Mouse (Mus musculus) embryonic facial prominence, embryonic 13.5 days (tissue): ENCODE measurements around the gene Sp7. TPM values are rescaled to one million over a fixed set of nuclear protein-coding genes. Genes with fewer than 3 reads are reported as not detected.

Source experiments
- ATAC-seq: fragments of 200-750 bp; cut with Nextera tagmentation; 2 replicates; pipeline ENCODE4 v1.8.0; 2017; ENCODE audit warnings: low read depth; ENCODE audit not compliant: insufficient number of reproducible peaks, insufficient read depth, low FRiP score, low TSS enrichment
- H3K27ac ChIP-seq: fragments of 300-500 bp; sonication (generic); 2 replicates; pipeline ENCODE4 v1.5.1; 2015; ENCODE audit warnings: moderate library complexity, mild to moderate bottlenecking, inconsistent platforms
- H3K27me3 ChIP-seq: fragments of 300-500 bp; sonication (generic); 2 replicates; pipeline ENCODE4 v1.6.1; 2015; ENCODE audit warnings: mild to moderate bottlenecking, inconsistent platforms
- H3K36me3 ChIP-seq: fragments of 300-500 bp; sonication (generic); 2 replicates; pipeline ENCODE4 v1.6.1; 2015; ENCODE audit warnings: mild to moderate bottlenecking, inconsistent platforms
- H3K4me1 ChIP-seq: fragments of 300-500 bp; sonication (generic); 2 replicates; pipeline ENCODE4 v1.6.1; 2015; ENCODE audit warnings: inconsistent platforms
- H3K4me2 ChIP-seq: fragments of 300-500 bp; sonication (generic); 2 replicates; pipeline ENCODE4 v1.6.1; 2015; ENCODE audit warnings: moderate library complexity, mild to moderate bottlenecking, inconsistent platforms
- H3K4me3 ChIP-seq: fragments of 300-500 bp; sonication (generic); 2 replicates; pipeline ENCODE4 v1.5.1; 2015; ENCODE audit warnings: mild to moderate bottlenecking, inconsistent platforms
- H3K9ac ChIP-seq: fragments of 300-500 bp; sonication (generic); 2 replicates; pipeline ENCODE4 v1.6.1; 2015; ENCODE audit warnings: mild to moderate bottlenecking, inconsistent platforms
- H3K9me3 ChIP-seq: fragments of 300-500 bp; sonication (generic); 2 replicates; pipeline ENCODE4 v1.6.1; 2016; ENCODE audit warnings: inconsistent platforms
- WGBS: fragments of 180-500 bp; shearing (Covaris S2); methylation state at CpG from one replicate; pipeline ENCODE4 v1.1.7; 2015; ENCODE audit warnings: mixed read lengths; 5-methylcytosine and 5-hydroxymethylcytosine counted together
- polyA plus RNA-seq: library from polyadenylated mRNA; unstranded; fragments of >200 nt; fragmentation: Nextera tagmentation; extraction: Ambion mirVana; gene quantifications from 2 replicates; pipeline ENCODE4 v1.2.1, GENCODE M21; 2015

Gene Sp7
- polyA plus RNA-seq, 1 experiment from 2014 or later = 32.7 TPM

DNA sequence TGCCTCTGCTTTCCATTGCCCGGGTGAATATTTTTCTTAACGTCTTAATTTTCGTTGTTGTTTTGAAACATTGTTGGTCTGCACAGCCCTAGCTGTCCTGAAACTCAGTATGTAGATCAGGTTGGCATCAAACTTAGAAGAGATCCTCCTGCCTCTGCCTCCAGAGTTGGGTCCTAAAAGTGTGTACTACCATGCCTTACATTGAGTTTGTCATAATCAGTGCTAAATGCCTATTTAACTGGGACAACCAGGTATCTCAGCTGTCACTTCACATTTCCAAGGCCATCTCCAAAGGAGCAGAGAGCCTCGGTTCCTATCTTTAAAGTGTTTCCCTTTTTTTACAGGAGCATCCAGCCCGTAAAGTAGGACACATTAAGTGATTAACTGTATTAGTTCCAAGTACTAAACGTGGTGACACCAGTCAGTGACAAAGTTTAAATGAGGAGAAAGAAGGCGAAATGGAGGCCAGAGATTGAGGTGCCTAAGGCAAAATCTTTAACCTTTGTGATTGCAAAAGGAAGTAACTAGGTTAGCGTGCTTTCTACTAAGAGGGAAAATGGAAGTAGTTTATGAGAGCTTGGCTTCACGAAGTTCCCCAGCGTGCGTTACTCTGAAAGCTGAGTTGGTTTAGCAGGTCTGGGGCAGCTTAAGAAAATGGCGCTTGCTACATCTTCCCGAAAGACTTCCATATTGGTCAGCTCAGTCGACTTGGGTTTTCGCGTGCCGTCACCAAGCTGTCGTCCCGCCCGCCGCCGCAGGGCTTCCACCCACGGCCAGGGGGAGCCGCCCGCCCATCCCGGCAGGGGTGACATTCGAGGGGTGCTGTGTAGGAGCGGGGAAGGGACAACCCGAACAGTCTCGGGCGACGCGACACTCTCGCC, 37.9 kb upstream of the Sp7 start:
- Histone ChIP-seq H3K27ac (peak overlapping the region; percentile 100), H3K9me3 (no peaks in the 10 kb centered on the region), H3K4me3 (peak overlapping the region; percentile 69), H3K9ac (peak overlapping the region; percentile 86), H3K4me2 (peak overlapping the region; percentile 65), H3K4me1 (peaks cover 41% of the 10 kb centered on the region), H3K36me3 (peaks cover 26% of the 10 kb centered on the region), H3K27me3 (no peaks in the 10 kb centered on the region)
- 16% methylated on average over 34 of the region's 34 CpGs for WGBS
- no peak for ATAC-seq

DNA sequence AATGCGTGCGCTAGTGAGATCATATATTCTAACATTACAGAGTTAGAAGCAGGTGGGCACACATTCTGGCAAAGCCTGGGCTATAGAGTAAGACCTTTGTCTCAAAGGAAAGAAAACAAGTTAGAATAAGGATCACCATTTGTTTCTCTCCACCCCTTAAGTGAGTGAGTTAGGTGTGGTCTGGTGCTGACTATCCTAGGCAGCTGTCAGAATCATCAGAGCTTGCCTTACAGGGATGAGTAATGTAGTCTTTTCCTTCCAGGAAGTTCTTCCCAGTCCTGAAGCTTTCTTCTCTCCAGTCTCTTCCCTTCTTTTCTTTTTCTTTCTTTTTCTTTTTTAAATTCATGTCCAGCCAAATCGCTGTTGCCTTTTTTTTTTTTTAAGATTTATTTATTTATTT, 35.2 kb upstream of the Sp7 start:
- no peak overlapping the region for H3K4me2 ChIP-seq
- ATAC-seq = no peak
- peaks cover 30% of the 10 kb centered on the region for H3K4me1 ChIP-seq
- no peaks in the 10 kb centered on the region for H3K27me3 ChIP-seq
- no peaks in the 10 kb centered on the region for H3K9me3 ChIP-seq
- no peak overlapping the region for H3K9ac ChIP-seq
- WGBS = 95% methylated on average over 3 of the region's 3 CpGs
- no peaks in the 10 kb centered on the region; the same call in 1 of the 2 replicates for H3K36me3 ChIP-seq
- H3K27ac ChIP-seq = no peak overlapping the region
- H3K4me3 ChIP-seq = no peak overlapping the region

DNA sequence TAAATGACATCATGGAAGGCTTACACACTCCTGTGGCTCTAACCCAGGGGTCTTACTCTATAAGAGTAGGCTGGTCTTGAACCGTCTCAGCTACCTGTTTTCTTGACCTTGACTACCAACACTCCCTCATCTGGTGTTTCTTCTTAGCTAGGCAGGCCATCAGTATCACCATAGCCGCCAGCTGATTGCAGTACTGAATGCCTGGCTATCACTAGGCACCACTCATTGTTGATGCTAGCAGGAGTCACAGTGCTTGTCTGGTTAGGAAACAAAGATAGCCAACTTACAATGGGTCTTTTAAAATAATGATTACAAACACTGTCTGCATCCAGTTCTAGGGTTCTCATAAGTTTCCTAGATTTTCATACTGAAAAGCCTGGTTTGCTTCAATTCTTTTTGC, 34.3 kb upstream of the Sp7 start:
- Histone ChIP-seq H3K4me2 (no peak overlapping the region), H3K9ac (no peak overlapping the region), H3K27ac (peak overlapping the region; percentile 49; the same call in 1 of the 2 replicates), H3K9me3 (no peaks in the 10 kb centered on the region), H3K4me1 (peaks cover 27% of the 10 kb centered on the region), H3K4me3 (no peak overlapping the region), H3K36me3 (no peaks in the 10 kb centered on the region), H3K27me3 (no peaks in the 10 kb centered on the region)
- ATAC-seq = no peak
- 63% methylated on average over 2 of the region's 2 CpGs for WGBS

DNA sequence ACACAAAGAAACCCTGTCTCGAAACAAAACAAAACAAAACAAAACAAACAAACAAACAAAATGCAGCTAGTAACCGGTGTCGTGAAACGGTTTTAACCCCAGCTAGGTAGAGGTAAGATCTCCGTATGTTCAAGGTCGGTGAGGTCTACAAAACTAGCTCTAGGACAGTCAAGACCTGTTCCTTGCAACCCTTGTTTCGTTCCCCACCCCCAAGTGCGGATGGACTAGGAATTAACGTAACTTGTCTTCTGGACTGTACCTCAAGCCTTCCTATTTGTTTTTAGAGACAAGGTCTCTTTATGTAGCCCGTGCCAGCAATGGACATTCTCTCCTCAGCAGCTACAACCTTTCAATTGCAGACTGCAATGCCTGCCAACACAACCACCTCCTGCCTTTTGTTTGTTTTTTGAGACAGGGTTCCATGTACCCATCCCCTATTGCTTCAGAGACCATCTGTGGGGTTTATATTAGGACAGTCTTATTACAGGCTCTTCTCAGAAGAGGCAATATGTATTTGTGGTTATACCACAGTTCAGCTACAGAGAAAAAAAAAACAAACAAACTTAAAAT, 33.6 kb upstream of the Sp7 start:
- Histone ChIP-seq H3K4me3 (no peak overlapping the region), H3K9me3 (no peaks in the 10 kb centered on the region), H3K36me3 (no peaks in the 10 kb centered on the region), H3K27me3 (no peaks in the 10 kb centered on the region), H3K27ac (peak overlapping the region; percentile 89), H3K4me1 (peaks cover 27% of the 10 kb centered on the region), H3K4me2 (peak overlapping the region; percentile 80; the same call in 1 of the 2 replicates), H3K9ac (no peak overlapping the region)
- ATAC-seq = no peak
- WGBS = 82% methylated on average over 10 of the region's 10 CpGs

GRCm38 (mm10) chr15:102399229-102400221, 32.5 kb upstream of the Sp7 start:
- peak; percentile 68; the same call in 1 of the 2 replicates for ATAC-seq
- Histone ChIP-seq H3K4me3 (peak overlapping the region; percentile 49), H3K27me3 (no peaks in the 10 kb centered on the region), H3K9ac (peak overlapping the region; percentile 76), H3K4me2 (peak overlapping the region; percentile 80), H3K36me3 (no peaks in the 10 kb centered on the region), H3K9me3 (no peaks in the 10 kb centered on the region), H3K27ac (peak overlapping the region; percentile 89), H3K4me1 (peaks cover 27% of the 10 kb centered on the region)
- WGBS = 3% methylated on average over 34 of the region's 34 CpGs

GRCm38 (mm10) chr15:102398629-102399028, 31.6 kb upstream of the Sp7 start:
- Histone ChIP-seq H3K9me3 (no peaks in the 10 kb centered on the region), H3K4me3 (peak overlapping the region; percentile 49; the same call in 1 of the 2 replicates), H3K27ac (peak overlapping the region; percentile 89; the same call in 1 of the 2 replicates), H3K27me3 (no peaks in the 10 kb centered on the region), H3K4me1 (peaks cover 27% of the 10 kb centered on the region), H3K9ac (no peak overlapping the region), H3K4me2 (peak overlapping the region; percentile 80), H3K36me3 (no peaks in the 10 kb centered on the region)
- ATAC-seq = no peak
- WGBS = 19% methylated on average over 5 of the region's 5 CpGs

- H3K27me3 ChIP-seq = no peaks in the 10 kb centered on the region
- 10% methylated on average over 3 of the region's 3 CpGs for WGBS
- H3K27ac ChIP-seq = no peak overlapping the region
- H3K9ac ChIP-seq = no peak overlapping the region
- no peak overlapping the region for H3K4me3 ChIP-seq
- ATAC-seq = no peak
- peaks cover 20% of the 10 kb centered on the region for H3K4me1 ChIP-seq
- no peak overlapping the region for H3K4me2 ChIP-seq
- H3K9me3 ChIP-seq = no peaks in the 10 kb centered on the region
- no peaks in the 10 kb centered on the region for H3K36me3 ChIP-seq
Measured at GRCm38 (mm10) chr15:102395061-102395460, 28.1 kb upstream of the Sp7 start.

DNA sequence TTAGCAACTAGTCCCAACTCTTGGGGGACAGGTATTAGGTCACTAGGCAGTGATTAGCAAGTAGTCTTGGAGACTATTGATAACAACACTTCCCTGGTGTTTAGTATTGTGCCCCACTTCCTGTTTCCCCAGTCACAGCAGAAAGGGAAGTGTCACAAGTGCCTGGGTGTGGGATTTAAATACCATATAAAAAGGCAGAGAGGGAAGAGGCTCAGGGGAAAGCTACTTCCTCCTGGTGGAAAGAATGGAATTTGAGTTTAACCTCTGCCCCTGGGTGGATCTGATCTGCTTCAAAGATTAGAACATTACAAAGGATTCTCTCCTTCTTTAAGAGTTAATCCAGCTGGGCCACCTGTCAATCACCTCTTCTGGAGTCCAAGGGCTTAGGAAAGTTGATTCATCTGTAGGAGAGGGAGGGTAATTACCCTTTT, 26.6 kb upstream of the Sp7 start:
- no peak overlapping the region for H3K4me2 ChIP-seq
- ATAC-seq = no peak
- H3K27ac ChIP-seq = no peak overlapping the region

DNA sequence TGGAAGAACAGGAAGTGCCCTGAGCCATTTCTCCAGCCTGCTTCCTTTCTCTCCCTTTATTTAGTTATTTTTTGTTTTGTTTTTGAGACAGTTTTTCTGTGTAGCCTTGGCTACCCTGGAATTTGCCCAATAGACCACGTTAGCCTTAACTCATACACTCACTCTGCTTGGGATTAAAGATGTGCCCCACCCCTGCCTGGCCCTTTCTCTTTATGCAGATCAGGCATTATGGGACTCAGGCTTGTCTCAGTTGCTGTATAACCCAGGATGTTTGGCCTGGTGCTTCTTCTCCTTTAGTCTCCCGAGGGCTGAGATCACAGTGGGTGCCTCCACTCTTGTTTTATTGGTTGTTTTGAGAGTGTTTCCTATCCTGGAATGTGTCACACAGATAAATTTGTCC, 25.5 kb upstream of the Sp7 start:
- H3K27me3 ChIP-seq = no peaks in the 10 kb centered on the region
- no peak overlapping the region for H3K4me3 ChIP-seq
- H3K27ac ChIP-seq = no peak overlapping the region
- no peak for ATAC-seq
- H3K36me3 ChIP-seq = no peaks in the 10 kb centered on the region
- H3K9me3 ChIP-seq = no peaks in the 10 kb centered on the region
- H3K9ac ChIP-seq = no peak overlapping the region
- 54% methylated on average over 2 of the region's 2 CpGs for WGBS
- peaks cover 3% of the 10 kb centered on the region; the same call in 1 of the 2 replicates for H3K4me1 ChIP-seq
- no peak overlapping the region for H3K4me2 ChIP-seq

More for the DNA sequence above, 26.6 kb upstream of the Sp7 start:
- Histone ChIP-seq H3K9ac (no peak overlapping the region), H3K27me3 (no peaks in the 10 kb centered on the region), H3K4me3 (no peak overlapping the region), H3K4me1 (peaks cover 5% of the 10 kb centered on the region), H3K9me3 (no peaks in the 10 kb centered on the region), H3K36me3 (no peaks in the 10 kb centered on the region)

DNA sequence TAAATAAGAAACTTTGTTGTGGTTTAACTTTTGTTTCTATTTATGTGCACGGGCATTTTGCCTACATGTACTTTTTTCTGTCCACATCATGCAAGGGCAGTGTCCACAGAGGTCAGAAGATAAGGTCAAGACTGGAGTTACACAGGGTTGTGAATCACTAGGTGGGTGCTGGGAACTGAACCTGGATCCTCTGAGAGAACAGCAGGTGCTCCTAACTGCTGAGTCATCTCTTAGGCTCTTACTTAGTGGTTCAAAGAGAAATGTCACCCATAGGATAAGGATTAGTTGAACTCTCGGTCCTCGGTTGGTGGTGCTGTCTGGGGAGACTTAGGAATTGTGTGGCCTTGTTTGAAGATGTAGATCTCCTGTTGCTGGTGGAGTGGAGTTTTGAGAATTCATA, 22.0 kb upstream of the Sp7 start:
- H3K4me1 ChIP-seq = no peaks in the 10 kb centered on the region
- no peak overlapping the region for H3K27ac ChIP-seq
- H3K36me3 ChIP-seq = no peaks in the 10 kb centered on the region
- no peak overlapping the region for H3K4me2 ChIP-seq
- WGBS = 79% methylated on average over 3 of the region's 3 CpGs
- H3K9me3 ChIP-seq = no peaks in the 10 kb centered on the region
- H3K27me3 ChIP-seq = no peaks in the 10 kb centered on the region
- H3K4me3 ChIP-seq = no peak overlapping the region
- ATAC-seq = no peak
- H3K9ac ChIP-seq = no peak overlapping the region

- no peak overlapping the region for H3K9ac ChIP-seq
- no peak overlapping the region for H3K27ac ChIP-seq
- H3K4me3 ChIP-seq = no peak overlapping the region
- no peaks in the 10 kb centered on the region for H3K4me1 ChIP-seq
- no peaks in the 10 kb centered on the region for H3K9me3 ChIP-seq
- no peaks in the 10 kb centered on the region for H3K27me3 ChIP-seq
- H3K4me2 ChIP-seq = no peak overlapping the region
- ATAC-seq = no peak
- no peaks in the 10 kb centered on the region for H3K36me3 ChIP-seq
- WGBS = 55% methylated on average over 9 of the region's 9 CpGs
Measured at GRCm38 (mm10) chr15:102386640-102387039, 19.7 kb upstream of the Sp7 start.
